Mouse (Mus musculus) forebrain, embryonic 11.5 days (tissue): ENCODE results near the gene P2rx4. TPM values are rescaled to one million over a fixed set of nuclear protein-coding genes. Genes with fewer than 3 reads are reported as not detected.

Experiments used
- ATAC-seq: fragments of 200-750 bp; cut with Nextera tagmentation; replicated peaks from 2 replicates; pipeline ENCODE4 v1.8.0; 2017; ENCODE audit warnings: moderate TSS enrichment; ENCODE audit not compliant: low FRiP score
- DNase-seq: peaks from one replicate; pipeline ENCODE4 v3.0.0-alpha.2; 2017; ENCODE audit warnings: low spot score
- H3K27ac ChIP-seq: fragments of 300-500 bp; sonication (generic); 2 replicates; pipeline ENCODE4 v1.5.1; 2014; ENCODE audit warnings: low read depth, low read length
- H3K27me3 ChIP-seq: fragments of 300-500 bp; sonication (generic); 2 replicates; pipeline ENCODE4 v1.6.1; 2014; ENCODE audit warnings: mild to moderate bottlenecking, low read length, mixed read lengths; ENCODE audit not compliant: control insufficient read depth, insufficient read depth
- H3K36me3 ChIP-seq: fragments of 300-500 bp; sonication (generic); 2 replicates; pipeline ENCODE4 v1.6.1; 2014; ENCODE audit warnings: mild to moderate bottlenecking, low read length, moderate library complexity, mixed read lengths; ENCODE audit not compliant: control insufficient read depth, insufficient read depth
- H3K4me1 ChIP-seq: fragments of 300-500 bp; sonication (generic); replicated peaks from 2 replicates; pipeline ENCODE4 v1.6.1; 2014; ENCODE audit warnings: low read length, mixed read lengths; ENCODE audit not compliant: control insufficient read depth, insufficient read depth
- H3K4me2 ChIP-seq: fragments of 300-500 bp; sonication (generic); 2 replicates; pipeline ENCODE4 v1.6.1; 2014; ENCODE audit warnings: low read depth, mild to moderate bottlenecking, low read length, moderate library complexity, mixed read lengths; ENCODE audit not compliant: severe bottlenecking
- H3K4me3 ChIP-seq: fragments of 300-500 bp; sonication (generic); 2 replicates; pipeline ENCODE4 v1.5.1; 2014; ENCODE audit warnings: low read depth, low read length
- H3K9ac ChIP-seq: fragments of 300-500 bp; sonication (generic); 2 replicates; pipeline ENCODE4 v1.6.1; 2014; ENCODE audit warnings: low read length
- H3K9me3 ChIP-seq: fragments of 300-500 bp; sonication (generic); 2 replicates; pipeline ENCODE4 v1.6.1; 2016; ENCODE audit warnings: low read length, mixed read lengths; ENCODE audit not compliant: control insufficient read depth
- WGBS: fragments of 180-500 bp; shearing (Covaris S2); extraction: QIAGEN DNeasy Blood & Tissue Kit; methylation state at CpG from one replicate; pipeline ENCODE4 v1.1.7; 2014; 5-methylcytosine and 5-hydroxymethylcytosine counted together
- polyA plus RNA-seq: library from polyadenylated mRNA; unstranded; fragments of >200 nt; fragmentation: Nextera tagmentation; extraction: Ambion mirVana; gene quantifications from 2 replicates; pipeline ENCODE4 v1.2.1, GENCODE M21; 2014

Gene P2rx4
- polyA plus RNA-seq, 1 experiment from 2014 or later = 5.5 TPM

DNA sequence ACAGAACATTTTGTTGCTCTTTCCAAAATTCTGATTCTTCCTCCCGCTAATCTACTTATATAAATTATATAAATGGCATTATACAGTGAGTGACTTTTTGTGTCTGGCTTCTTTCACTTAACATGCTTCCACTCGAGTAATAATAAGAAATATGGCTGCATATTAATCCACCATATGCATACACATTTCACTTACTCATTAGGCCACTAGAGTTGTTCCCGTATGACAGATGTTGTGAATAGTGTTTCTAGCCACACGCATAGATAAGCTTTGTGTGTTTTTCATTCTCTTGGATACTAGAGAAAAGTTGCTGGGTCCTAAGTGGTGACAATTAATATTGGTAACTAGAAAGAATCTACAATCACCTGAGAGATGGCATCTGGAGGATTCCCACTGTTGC lies 48.3 kb downstream of the P2rx4 start:
- H3K36me3 ChIP-seq = no peaks in the 10 kb centered on the region; the same call in 1 of the 2 replicates
- H3K27me3 ChIP-seq = no peaks in the 10 kb centered on the region
- H3K4me3 ChIP-seq = no peak overlapping the region
- no peak for DNase-seq
- no peak overlapping the region for H3K27ac ChIP-seq
- ATAC-seq = no peak
- no peak overlapping the region for H3K9ac ChIP-seq
- no peak overlapping the region for H3K4me2 ChIP-seq
- no peaks in the 10 kb centered on the region for H3K4me1 ChIP-seq
- WGBS = 94% methylated on average over 4 of the region's 4 CpGs
- H3K9me3 ChIP-seq = no peaks in the 10 kb centered on the region

DNA sequence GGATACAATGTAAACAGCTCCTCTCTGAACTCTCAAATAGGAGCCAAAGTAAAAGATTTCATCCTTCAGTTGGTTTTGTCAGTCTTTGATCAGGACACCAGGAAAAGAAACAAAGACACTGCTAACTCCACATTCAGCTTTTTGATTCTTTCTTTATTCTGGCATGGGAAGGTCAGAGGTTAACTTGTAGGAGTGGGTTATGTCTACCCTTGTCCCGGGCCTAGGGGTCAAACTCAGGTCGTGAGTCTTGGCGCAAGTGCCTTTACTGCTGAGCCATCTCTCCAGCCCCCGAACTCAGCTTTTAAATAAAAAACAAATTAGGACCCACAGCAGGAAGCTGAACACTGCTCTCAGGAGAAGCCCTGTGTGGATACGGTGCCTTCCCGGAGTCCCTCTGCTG lies 48.8 kb downstream of the P2rx4 start:
- H3K9me3 ChIP-seq = no peaks in the 10 kb centered on the region
- no peaks in the 10 kb centered on the region for H3K27me3 ChIP-seq
- no peaks in the 10 kb centered on the region for H3K4me1 ChIP-seq
- H3K27ac ChIP-seq = no peak overlapping the region
- H3K4me3 ChIP-seq = no peak overlapping the region
- ATAC-seq = no peak
- WGBS = 59% methylated on average over 6 of the region's 6 CpGs
- DNase-seq = no peak
- no peak overlapping the region for H3K4me2 ChIP-seq
- no peaks in the 10 kb centered on the region; the same call in 1 of the 2 replicates for H3K36me3 ChIP-seq
- H3K9ac ChIP-seq = no peak overlapping the region

DNA sequence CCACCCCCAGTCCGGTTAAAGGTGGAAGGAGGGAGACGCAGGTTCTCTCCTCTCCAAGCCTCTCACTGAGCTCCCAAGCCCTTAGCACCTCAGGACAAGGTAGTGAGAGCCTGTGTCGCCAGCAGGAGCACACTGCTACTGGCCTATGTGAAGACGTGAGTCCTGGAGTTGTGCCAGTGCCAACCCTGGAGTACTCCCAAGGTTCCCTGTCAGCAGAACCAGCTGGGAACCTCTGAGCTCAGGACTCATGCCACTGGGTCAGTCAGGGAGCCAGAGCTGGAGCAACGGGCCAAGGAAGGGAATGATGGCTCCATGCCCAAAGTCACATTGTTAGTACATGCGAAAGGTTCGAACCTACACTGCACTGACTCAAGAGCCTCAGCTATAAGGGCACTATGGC lies 49.3 kb downstream of the P2rx4 start:
- no peak for DNase-seq
- H3K9me3 ChIP-seq = no peaks in the 10 kb centered on the region

DNA sequence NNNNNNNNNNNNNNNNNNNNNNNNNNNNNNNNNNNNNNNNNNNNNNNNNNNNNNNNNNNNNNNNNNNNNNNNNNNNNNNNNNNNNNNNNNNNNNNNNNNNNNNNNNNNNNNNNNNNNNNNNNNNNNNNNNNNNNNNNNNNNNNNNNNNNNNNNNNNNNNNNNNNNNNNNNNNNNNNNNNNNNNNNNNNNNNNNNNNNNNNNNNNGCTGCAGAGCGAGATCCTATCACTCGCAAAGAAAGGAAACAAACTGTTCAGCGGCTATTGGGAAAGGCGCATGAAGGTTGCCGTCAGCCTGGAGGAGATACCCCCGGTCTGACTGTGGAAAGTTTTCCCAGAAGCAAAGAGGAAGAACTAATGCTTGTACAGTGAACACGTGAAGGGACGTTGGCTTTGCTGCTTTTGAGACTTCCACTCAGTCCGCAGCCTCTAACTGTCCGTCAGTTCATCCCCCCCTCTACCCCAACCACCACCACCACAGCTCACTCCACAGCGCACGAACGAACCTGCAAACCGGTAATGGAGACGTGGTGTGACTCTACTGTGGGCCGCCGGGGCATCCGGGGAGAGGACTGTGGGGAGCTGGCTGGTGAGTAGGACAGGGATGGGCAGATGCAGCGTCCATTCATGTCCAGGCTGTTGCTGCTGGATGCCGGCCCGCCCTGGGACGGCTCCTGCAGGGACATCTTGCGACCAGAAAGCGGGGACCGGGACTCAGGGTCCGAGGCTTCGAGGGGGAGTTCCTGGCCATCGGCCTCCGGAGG lies 56.1 kb downstream of the P2rx4 start:
- H3K4me2 ChIP-seq = no peak overlapping the region
- ATAC-seq = no peak
- no peak overlapping the region for H3K9ac ChIP-seq
- H3K4me1 ChIP-seq = no peaks in the 10 kb centered on the region
- DNase-seq = no peak
- H3K9me3 ChIP-seq = no peaks in the 10 kb centered on the region
- no peaks in the 10 kb centered on the region; the same call in 1 of the 2 replicates for H3K36me3 ChIP-seq
- H3K27me3 ChIP-seq = no peaks in the 10 kb centered on the region
- H3K27ac ChIP-seq = no peak overlapping the region
- 88% methylated on average over 29 of the region's 29 CpGs for WGBS
- H3K4me3 ChIP-seq = no peak overlapping the region

More for the DNA sequence above, 49.3 kb downstream of the P2rx4 start:
- no peak overlapping the region for H3K4me3 ChIP-seq
- H3K9ac ChIP-seq = no peak overlapping the region
- 94% methylated on average over 7 of the region's 7 CpGs for WGBS
- no peaks in the 10 kb centered on the region for H3K4me1 ChIP-seq
- H3K27ac ChIP-seq = no peak overlapping the region
- no peaks in the 10 kb centered on the region; the same call in 1 of the 2 replicates for H3K36me3 ChIP-seq
- H3K27me3 ChIP-seq = no peaks in the 10 kb centered on the region
- ATAC-seq = no peak
- H3K4me2 ChIP-seq = no peak overlapping the region

DNA sequence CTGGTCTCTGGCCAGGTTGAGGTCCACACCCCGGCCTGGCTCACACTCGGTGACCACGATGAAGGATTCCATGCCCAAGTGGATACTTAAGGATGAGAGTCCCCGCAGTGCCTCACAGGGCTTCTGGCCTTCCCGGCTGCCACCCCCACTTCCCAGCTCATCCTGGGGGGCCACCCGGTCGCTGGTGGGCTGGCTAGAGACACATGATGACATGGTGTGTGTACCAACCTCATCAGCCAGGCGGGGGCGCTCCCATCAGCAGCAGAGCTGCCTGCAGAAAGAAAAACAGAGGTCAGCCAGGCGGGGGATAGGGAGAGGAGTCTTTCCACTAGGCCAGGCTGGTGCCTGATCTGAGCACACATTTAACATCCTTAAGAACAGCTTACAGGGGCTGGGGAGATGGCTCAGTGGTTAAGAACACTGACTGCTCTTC lies 56.7 kb downstream of the P2rx4 start:
- 65% methylated on average over 10 of the region's 10 CpGs for WGBS
- no peak overlapping the region for H3K9ac ChIP-seq
- H3K4me3 ChIP-seq = no peak overlapping the region
- H3K9me3 ChIP-seq = no peaks in the 10 kb centered on the region
- no peaks in the 10 kb centered on the region for H3K27me3 ChIP-seq
- H3K4me1 ChIP-seq = no peaks in the 10 kb centered on the region
- ATAC-seq (no peak), DNase-seq (no peak)
- H3K36me3 ChIP-seq = no peaks in the 10 kb centered on the region
- no peak overlapping the region for H3K27ac ChIP-seq
- H3K4me2 ChIP-seq = no peak overlapping the region

DNA sequence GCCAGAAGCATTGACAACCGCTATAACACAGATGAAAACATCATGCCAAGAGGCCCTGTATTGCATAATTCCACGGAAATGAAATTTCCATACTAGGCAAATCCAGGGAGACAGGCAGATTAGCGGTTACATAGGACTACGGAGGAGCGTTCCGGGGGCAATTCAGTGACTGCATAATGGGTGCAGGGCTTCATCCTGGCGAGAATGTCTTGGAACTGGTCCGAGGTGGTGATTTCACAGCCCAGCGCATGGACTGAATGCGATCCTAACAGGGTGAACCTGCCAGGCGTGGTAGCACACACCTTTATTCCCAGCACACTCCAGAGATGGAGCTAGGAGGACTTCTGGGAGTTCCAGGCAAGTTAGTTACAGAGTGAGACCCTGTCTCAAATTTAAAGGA lies 59.9 kb downstream of the P2rx4 start:
- Histone ChIP-seq H3K27ac (no peak overlapping the region), H3K4me1 (no peaks in the 10 kb centered on the region), H3K9me3 (no peaks in the 10 kb centered on the region), H3K4me3 (no peak overlapping the region), H3K4me2 (no peak overlapping the region), H3K9ac (no peak overlapping the region), H3K36me3 (no peaks in the 10 kb centered on the region), H3K27me3 (no peaks in the 10 kb centered on the region)
- ATAC-seq (no peak), DNase-seq (no peak)
- 94% methylated on average over 11 of the region's 11 CpGs for WGBS

DNA sequence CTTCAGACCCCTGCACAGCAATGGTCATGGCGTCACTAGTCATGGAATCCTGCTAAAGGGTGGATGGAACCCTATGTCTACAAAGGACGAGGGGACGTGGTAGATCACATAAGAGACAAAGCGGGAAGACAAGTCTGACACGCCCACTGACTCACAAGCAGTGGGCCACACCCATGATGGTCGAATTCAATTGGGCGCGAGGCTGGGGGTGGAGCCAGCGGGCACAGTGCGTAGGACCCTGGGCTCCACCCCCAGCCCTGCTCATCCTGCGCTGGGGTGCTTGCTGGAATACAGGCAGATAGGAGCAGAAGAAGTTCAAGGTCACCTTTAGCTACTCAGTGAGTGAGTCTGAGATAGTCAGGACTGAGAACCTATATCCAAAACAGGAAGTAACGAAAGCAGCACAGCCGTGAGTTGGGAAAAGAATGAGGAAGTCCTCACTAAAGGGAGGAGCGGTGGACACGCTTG lies 61.8 kb downstream of the P2rx4 start:
- DNase-seq = no peak
- H3K27me3 ChIP-seq = no peaks in the 10 kb centered on the region
- no peaks in the 10 kb centered on the region; the same call in 1 of the 2 replicates for H3K36me3 ChIP-seq
- no peak overlapping the region for H3K9ac ChIP-seq
- H3K4me3 ChIP-seq = no peak overlapping the region
- 87% methylated on average over 15 of the region's 15 CpGs for WGBS
- ATAC-seq = no peak
- H3K9me3 ChIP-seq = no peaks in the 10 kb centered on the region
- no peak overlapping the region for H3K4me2 ChIP-seq
- no peaks in the 10 kb centered on the region for H3K4me1 ChIP-seq
- H3K27ac ChIP-seq = no peak overlapping the region

DNA sequence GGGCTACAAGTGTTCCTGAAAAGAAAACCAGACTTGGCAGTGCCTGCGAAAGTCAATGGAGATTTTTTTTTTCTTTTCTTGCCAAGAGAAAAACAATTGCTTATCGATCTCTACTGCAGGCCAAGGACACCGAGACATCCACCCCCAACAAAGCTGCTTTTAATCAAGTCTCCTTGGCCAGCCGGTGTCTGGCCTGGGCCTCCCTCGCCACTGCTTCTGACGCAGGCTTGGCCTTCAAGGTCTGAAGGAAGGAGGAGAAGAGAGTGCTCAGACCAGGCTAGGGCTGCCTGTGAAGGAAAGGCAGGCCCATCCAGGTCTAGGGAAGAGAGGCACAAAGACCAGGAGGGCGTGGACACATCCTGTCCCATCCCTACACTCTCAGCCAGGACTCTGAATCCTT lies 63.0 kb downstream of the P2rx4 start:
- Histone ChIP-seq H3K36me3 (no peaks in the 10 kb centered on the region; the same call in 1 of the 2 replicates), H3K4me2 (no peak overlapping the region), H3K9ac (no peak overlapping the region), H3K4me1 (no peaks in the 10 kb centered on the region), H3K9me3 (no peaks in the 10 kb centered on the region), H3K27ac (no peak overlapping the region), H3K27me3 (no peaks in the 10 kb centered on the region), H3K4me3 (no peak overlapping the region)
- 83% methylated on average over 7 of the region's 7 CpGs for WGBS
- DNase-seq (no peak), ATAC-seq (no peak)

DNA sequence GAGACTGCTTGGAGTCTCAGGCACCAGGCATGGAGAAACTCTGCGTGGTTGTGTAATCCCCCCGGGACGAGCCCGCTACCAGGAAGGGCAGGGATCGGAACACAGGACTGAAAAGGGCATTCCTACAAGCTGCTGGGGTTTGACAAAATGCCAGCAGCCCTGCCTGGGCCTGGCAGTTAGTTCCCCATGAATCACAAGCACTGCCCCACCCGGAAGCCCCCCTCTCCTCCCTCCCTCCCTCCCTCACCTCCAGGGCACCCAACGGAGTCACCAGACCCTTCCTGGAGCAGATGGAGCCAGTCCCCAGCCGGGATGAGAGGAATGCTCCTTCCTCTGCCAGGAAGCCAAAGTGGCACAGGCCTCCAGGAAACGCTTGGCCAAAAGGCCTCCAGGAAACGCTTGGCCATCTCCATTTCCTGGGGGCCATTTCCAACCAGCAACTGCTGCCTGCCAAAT lies 63.5 kb downstream of the P2rx4 start:
- Histone ChIP-seq H3K4me1 (no peaks in the 10 kb centered on the region), H3K27ac (no peak overlapping the region), H3K4me3 (no peak overlapping the region), H3K27me3 (no peaks in the 10 kb centered on the region), H3K4me2 (no peak overlapping the region), H3K9ac (no peak overlapping the region), H3K9me3 (no peaks in the 10 kb centered on the region), H3K36me3 (no peaks in the 10 kb centered on the region; the same call in 1 of the 2 replicates)
- ATAC-seq (no peak), DNase-seq (no peak)
- 91% methylated on average over 10 of the region's 10 CpGs for WGBS
